Mouse (Mus musculus) retina, embryonic 14.5 days (tissue): ENCODE measurements around the gene Pmf1.
"Not testable (repeated sequence)": the region's sequence is repeated elsewhere in the genome, so short reads cannot be mapped to it uniquely, and the experiment has no call there.

ENCODE experiments used
- DNase-seq: peaks from one replicate; pipeline ENCODE4 v3.0.0-alpha.2; 2015; ENCODE audit warnings: low spot score

Pmf1 gene

GRCm38 (mm10) chr3:88437454-88437853, 27.3 kb upstream of the Pmf1 start:
- DNase-seq, result no peak

DNA sequence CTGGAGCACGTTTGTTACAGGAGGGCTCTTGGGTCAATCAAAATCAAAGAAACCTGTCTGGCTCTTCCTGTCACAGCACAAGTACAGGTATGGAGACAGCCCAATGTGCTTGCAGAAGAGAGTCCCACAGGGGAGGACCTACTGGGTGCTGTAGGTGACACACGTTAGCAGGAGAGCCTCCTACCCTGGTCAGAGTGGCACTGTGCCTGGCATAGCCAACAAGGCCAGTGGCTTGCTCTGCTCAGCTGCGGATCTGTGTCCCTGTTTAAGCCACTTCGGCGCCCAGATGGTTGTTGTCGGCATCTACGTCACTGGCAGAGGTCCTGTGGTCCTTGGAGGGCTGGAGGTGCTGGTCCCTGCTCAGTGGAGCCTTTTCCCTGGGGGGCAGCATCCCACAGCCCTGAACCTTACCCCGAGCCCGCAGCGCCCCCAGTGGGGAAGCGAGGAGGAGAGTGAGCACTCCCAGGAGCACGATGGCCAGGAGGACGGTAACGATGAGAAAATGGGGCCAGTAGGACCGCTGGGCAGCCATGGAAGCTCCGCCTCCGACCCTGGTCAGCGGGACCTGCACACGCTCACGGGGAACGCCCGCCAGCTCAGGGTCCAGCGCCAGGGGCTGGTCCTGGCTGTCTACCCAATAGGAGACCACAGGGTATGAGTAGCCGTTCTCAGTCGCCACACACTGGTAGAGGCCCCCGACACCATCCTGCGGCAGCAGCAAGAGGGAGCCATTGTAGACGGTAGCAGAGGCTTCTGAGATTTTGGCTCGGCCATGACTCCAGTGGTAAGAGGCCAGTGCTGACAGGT, 26.5 kb upstream of the Pmf1 start:
- peak; percentile 87 for DNase-seq

DNA sequence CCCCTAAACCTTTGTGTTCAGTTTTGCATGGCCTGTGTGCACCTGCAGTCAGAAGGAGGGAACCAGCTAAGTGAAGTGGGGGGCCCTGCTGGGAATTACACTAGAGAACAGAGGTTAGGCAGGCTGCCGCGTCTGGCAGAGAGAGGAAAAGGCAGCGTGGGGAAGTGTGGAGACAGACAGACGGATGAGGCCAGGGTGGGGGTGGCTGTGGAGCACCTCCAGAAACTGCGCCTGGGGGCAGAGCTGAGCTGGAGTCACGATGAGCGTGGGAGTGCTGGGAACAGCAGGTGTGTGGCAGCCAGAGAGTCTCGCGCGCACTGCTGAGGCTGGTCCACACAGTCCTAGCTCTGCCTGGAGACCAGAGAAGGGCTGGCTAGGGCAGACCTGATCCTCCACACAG, 25.4 kb upstream of the Pmf1 start:
- DNase-seq, result no peak

DNA sequence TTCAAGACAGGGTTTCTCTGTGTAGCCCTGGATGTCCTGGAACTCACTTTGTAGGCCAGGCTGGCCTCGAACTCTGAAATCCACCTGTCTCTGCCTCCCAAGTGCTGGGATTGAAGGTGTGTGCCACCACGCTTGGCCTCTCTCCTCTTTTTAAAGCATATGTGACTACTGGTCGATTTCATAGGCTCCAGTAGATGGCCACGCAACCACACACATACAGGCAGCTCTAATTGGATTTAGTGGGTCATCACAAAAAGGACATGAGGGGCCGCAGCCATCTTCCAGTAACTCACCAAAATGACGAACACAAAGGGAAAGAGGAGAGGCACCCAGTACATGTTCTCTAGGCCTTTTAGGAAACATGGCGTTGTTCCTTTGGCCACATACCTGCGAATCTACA, 18.5 kb upstream of the Pmf1 start:
- not testable (repeated sequence) for DNase-seq

GRCm38 (mm10) chr3:88427342-88427905, 17.3 kb upstream of the Pmf1 start:
- DNase-seq, result no peak

- no peak for DNase-seq
Observed at GRCm38 (mm10) chr3:88425708-88426420, 15.7 kb upstream of the Pmf1 start.

- no peak for DNase-seq
Observed at GRCm38 (mm10) chr3:88425330-88425689, 15.2 kb upstream of the Pmf1 start.

DNA sequence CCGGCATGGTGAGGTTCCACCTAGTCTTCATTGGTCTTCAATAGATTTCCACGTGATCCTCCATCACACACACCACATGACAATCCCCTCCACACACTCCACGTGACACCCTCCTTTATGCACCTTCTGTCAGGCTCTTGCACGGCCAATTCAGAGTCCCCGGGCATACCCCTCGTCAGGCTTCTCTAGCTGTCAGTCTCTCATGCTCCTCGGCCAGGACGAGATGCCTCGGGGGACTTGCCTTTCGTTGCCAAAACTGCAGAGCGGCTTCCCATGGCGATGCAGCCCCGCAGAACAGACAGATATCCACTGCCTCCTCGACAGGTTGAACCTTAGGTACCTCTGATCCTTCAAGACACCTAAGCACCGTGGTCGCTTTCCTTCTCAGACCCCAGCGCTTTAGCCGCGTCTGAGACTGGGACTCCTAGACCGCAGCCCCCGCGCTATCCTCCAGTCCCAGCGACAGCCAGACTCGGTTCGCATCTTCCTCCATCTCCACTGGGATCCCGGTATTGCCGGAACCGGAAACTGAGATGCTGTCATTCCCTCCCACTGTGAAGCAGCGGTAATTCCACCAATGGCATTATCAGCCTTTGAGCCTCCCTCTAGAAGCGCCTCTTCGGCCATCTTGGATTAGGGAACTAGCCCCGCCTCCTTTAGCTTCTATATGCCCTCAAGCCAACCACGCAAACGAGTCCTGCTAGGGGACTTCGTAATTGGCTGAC, 14.6 kb upstream of the Pmf1 start, which contains the start of gene Slc25a44:
Slc25a44 (minus strand) TSS at position 535 of the 725 bp plus-strand sequence.
- peak; percentile 99 for DNase-seq

DNA sequence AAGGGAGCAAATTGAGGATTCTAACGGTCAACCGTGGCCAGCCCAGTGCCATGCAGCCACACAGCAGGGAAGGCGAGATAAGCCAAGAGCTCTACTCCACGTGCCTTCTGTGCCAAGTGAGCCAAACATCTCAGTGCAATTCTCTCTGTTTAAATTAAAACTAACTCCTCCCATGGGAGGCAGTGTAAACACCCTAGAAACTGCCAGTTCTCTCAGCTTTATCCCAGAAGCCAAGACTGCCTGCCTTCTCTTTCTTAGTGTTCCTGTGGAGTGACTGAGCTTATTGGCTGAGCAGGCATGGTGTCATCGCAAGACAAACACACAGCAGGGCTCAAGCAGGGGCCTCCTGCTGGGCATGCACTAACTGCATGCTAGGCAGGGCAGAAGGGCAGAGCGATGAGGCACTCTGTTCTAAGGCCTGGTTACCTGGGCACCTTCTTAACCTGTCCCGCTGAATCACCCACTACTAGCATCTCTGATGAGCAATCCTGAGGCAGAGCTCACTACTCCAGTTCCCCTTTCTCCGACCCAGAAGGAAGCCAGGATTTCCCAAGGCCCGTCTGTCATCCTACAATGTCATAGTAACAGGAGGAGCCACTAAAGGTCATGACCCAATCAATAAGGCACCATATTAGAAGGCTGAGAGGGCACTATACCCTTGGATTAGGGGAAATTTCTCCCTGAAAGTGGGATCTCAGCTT, 12.0 kb upstream of the Pmf1 start:
- DNase-seq, result no peak

GRCm38 (mm10) chr3:88420771-88421170, 10.6 kb upstream of the Pmf1 start:
- DNase-seq, result no peak

DNA sequence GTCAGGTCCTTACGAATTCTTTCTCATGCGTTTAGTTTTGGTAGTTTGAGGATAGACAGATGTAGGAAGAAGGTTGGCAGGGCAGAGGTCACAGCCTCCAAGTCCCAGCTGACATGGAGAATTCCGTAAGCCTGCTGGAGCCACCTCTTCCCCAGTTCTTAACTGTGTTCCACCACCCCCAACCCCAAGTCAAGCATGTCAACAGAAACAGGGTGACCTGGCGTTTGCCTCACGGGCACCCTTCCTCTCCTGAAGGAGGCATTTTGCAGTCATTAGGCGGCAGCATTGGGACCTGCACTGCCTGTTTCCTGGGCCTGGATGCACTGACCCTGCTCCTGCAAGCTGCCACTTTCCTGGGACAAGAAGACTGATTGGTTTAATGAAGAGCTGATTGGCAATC, 7.9 kb upstream of the Pmf1 start:
- DNase-seq, result no peak

GRCm38 (mm10) chr3:88415668-88416067, 5.5 kb upstream of the Pmf1 start:
- no peak for DNase-seq

DNA sequence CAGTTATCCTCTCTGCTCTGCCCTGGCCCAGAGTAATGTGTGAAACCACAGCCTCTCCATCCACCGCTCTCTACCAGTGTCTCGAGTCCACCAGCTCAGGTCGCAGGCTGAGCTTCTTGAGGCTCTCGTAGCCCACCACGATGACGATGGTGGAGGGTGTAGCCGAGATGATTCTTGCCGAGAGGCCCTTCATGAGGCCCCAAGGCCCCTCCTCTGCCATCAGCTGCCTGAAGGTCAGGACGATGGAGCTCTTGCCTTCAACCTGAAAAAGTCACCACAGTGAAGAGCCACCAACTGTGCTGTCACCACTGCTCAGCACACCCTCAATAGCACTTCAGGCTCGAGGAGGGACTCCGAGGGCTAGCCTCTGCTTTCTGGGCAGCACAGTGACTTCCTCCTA, 2.5 kb upstream of the Pmf1 start:
- no peak for DNase-seq

- no peak for DNase-seq
Observed at GRCm38 (mm10) chr3:88411681-88412080, 1.6 kb upstream of the Pmf1 start.

DNA sequence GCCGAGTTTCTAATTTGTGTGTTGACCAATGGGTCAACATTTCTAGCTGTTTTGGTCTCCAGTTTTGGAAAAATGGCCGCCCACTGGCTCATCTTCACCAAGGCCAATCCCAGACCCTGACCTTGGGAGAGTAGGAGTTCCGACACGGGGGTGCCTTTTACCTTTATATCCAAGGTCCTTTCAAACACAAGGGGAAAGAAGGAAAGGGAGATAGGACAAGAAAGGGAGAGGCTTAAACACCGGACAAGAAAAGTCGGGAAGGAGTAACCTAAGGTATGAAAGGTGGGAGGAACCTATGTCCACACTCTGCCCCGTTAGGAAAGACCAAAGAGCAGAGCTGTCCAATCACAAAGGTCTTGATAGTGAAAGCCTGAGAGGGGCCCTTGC, 507 bp upstream of the Pmf1 start:
- no peak for DNase-seq

- no peak for DNase-seq
Observed at GRCm38 (mm10) chr3:88408953-88409352, 1.2 kb downstream of the Pmf1 start.

DNA sequence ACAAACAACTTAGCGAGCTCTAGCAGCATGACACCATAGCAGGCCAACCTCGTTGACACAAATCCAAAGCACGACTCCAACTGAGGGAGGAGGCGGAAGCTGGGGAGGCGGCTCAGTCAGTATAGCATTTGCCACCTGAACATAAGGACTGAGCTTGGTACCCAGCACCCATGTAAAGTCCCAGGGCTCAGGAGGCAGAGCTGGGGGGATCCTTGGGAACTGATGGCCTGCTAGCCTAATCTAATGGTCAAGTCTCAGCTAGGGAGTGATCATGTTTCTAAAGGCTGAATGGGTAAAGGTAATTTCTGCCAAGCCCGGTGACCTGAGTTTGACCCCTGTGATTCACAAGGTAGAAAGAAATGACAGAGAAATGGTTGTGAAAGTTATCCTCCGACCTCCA, 2.6 kb downstream of the Pmf1 start:
- DNase-seq, result no peak

DNA sequence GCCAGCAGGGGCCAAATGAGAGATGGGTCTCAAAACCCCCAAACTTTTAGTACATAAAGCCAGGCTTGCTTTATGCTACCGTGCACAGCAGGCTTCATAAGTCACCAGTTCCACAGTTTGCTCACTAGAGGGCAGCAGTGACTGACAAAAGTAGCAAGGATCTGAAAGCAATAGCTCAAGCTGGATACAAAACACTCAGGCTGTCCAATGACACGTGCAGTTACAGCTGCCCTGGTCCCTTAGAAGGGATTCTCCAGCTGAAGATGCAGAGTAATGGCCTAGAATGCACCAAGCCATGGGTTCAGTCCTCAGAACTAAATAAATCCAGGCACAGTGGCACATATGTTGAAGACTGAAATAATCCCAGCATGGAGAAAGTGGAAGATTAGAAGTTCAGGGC, 3.0 kb downstream of the Pmf1 start:
- DNase-seq, result peak; percentile 93

GRCm38 (mm10) chr3:88403522-88404230, 6.5 kb downstream of the Pmf1 start:
- DNase-seq, result no peak

DNA sequence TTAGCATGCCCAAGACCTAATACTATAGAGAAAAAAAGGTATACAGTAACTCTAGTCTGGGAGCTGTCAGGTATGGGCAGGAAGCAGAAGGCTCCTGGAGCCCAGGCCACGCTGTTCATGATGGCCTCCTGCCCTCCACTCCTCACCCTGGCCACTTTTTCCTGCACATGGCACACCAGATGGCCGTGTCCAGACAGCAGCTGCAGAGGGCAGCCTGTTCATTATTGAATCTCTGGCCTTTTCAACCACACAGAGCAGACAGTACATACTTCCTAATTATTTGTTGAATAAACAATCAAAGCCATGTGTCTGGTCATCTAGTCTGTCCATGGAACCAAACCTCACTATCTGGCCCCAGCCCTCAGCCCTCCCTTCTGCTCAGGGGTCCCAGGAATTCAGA, 11.5 kb downstream of the Pmf1 start:
- DNase-seq, result peak; percentile 35

DNA sequence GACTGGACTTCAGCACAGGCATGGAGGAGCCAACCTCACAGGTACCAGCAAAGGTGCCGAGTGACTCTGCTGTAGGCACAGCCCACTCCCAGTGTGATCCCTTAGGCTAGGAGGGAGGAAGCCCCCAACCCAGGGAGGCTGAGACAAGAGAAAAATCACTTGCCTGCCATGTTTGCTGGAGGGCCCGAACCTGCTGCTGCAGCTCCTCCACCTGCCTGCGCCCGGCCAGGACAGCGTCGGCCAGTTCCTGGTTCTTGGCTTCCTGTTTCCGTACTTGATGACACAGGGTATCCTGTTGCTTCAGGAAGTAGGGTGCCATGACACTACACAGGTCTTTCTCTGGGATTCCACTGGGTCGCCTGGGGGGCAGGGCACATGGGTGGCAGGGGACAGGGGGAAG, 14.4 kb downstream of the Pmf1 start:
- no peak for DNase-seq
